Mouse (Mus musculus) liver, postnatal 0 days (tissue): Measurements from ENCODE around the gene Bcl6.

Experiments
- CTCF ChIP-seq: sonication (generic); IDR thresholded peaks from 2 replicates; pipeline ENCODE4 v1.5.1; 2016; ENCODE audit warnings: antibody characterized with exemption, low read depth
- EP300 ChIP-seq: IDR thresholded peaks from 2 replicates; pipeline ENCODE4 v1.6.1; 2016; ENCODE audit warnings: antibody characterized with exemption, low read depth, mild to moderate bottlenecking

DNA sequence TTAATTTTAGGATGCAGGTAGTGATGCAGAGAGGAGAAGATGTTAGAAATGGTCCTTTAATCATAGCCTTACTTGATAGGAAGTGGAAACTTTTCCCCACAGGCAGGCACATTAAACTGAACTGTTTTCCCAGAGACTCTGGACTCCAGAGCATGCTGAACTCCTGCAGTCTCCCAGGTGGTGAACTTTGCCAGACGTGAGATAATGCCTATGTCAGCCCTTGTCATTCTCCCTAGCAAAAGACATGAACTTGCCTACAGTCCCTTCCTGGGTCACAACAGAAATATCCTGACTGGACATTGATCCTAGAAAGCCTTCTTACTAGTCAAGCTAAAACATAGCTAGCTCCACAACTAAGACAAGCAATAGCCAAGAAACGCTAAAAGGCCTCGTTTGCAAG is 22.7 kb upstream of the Bcl6 start:
- TF ChIP-seq CTCF = no peak
- no peak for TF ChIP-seq EP300
